Mouse (Mus musculus) right cerebral cortex, postnatal 4 days (tissue): ENCODE measurements at regions not wholly inside any gene's neighbourhood (a gene's known extent, or its start where the extent isn't known, plus 50 kb on each side); places are given as distances from the start of the nearest gene placed in this dataset.
A peak's percentile ranks its signal among the peaks of the same experiment; 100 is the strongest.

Source experiments
- DNase-seq: peaks from one replicate; pipeline ENCODE4 v3.0.0-alpha.2; 2022

DNA sequence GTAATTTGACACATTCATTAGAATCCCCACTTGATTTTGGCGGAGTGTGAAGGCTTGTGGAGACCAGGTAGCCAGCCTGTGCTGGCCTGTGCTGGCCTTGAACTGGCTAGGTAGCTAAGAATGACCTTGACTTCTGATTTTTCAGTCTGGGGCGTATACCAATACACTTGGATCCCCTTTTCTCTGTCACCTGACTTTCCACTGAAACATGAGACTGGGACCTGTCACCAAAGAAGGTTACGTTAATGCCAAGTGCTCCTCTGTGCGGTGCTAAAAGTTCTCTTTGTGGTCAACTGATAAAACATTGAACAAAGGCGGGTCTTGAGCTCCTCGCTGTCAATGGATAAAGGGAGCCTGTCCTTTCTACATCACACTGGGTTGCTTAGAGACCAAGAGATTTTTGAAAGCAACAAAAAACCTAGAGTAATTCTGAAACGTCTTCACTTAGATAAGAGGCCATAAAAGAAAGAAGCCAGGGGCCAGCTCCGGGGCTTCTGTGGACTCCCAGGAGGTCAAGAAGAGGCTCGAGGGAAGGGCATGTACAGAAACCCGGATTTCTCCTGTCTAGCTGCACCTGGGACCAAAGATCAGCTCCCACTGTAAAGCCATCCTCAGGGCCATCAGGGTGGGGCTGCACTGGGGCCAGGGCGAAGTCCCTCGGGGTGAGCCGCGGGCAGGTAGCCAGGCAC lies 109.0 kb upstream of the Egln3 start:
- no peak for DNase-seq

DNA sequence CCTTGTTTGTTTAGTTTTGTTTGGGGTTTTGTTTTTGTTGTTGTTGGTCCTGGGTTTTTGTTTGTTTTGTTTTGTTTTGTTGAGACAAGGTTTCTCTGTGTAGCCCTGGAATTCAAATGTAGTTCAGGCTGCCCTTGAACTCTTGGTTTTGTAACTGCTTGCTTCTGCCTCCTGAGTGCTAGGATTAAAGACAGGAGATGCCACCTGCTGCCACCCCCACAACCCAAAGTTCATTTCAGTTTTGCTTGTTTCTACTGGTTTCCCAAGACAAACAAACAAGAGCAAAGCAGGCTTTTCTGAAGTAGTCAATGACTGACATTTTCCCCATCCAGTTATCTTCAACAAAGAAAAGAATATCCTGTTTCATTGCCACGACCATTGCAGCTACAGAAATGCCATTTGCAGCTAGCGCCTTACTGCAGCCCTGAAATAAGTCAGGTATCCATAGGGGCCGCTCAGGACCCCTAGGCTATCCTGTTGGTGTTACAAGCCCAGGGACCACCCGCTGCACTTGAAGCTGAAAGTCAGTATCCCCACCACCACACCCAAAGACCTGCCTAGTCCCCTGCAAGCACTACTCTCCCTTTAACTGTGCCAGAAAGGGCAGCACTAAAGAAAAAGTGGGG lies 108.3 kb upstream of the Egln3 start:
- DNase-seq = no peak

DNA sequence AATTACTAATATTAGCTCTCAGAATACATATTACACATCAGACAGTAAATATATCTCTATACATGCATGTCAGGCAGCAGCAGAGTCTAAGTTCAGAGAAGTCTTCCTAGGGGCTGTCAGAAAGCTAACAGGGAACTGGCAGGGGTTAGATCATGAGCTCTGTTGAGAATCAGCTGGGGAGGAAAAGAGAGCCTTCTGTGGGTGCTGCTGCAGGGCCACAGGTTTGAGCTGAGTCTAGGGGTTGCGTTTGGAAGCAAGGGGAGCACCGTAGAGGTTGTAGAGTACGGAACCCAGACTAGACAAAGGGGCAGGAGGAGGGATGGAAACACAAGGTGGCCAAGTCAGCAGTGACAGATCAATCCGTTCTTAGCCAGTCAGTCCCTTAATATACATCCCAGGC lies 106.2 kb upstream of the Egln3 start:
- DNase-seq = no peak

DNA sequence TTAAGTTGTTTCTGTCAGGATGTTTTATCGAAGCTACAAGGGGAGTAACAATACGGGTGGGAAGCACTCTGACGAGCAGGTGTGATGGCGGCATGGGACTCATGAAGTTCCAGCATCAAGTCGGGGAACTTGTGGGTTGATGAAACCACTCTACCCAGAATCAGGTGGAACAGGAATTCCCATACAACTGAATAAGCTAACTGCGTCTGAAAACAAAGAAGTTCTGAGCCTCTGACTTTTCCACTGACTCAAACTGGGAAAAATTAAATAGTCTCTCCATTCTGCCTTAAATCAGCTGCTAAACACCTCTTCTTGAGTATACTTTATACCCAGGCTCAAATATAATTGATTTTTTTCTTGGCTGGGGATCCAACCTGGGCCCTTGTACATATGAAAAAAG lies 105.6 kb upstream of the Egln3 start:
- no peak for DNase-seq

DNA sequence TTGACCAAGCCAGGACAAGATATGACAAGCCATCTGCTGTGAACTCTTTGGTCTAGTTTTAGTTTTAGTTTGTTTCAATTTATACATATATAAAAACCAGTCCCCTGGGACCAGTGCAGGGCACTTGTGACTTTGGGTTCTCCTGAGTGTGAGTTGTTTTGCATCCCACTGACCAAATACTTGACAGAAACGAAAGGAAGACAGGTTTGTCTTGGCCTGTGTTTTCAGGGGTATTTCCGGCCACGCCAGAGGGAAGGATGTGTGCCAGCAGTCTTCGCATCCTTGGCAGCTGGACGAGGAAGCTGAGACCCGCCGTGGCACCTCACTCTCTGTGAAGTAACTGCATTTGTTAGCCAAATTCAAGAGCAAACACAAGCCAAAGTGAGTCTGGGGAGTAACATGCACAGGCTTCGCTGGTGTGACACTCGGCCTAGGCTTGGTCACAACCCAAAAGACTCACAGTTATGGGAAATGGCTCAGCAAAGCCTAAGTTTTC lies 101.5 kb upstream of the Egln3 start:
- no peak for DNase-seq

DNA sequence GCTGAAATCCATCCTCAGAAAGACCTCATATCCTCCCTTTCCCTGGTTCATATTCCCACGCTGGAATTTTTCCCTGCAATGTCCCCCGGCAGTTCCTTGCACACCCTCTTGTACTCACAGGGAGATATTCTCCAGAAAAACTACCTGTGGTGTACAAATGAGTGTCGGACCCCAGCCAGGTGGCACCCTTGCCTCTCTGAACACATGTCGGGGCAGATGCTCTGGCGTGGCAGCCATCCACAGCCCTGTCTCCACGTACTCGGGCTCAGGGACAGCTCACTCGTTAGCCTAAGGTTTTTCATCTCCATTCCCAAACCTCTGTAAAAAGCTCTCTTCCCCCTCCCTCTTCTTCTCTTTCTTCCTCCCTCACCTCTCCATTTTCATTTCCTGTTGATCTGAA lies 100.1 kb upstream of the Egln3 start:
- DNase-seq = no peak

DNA sequence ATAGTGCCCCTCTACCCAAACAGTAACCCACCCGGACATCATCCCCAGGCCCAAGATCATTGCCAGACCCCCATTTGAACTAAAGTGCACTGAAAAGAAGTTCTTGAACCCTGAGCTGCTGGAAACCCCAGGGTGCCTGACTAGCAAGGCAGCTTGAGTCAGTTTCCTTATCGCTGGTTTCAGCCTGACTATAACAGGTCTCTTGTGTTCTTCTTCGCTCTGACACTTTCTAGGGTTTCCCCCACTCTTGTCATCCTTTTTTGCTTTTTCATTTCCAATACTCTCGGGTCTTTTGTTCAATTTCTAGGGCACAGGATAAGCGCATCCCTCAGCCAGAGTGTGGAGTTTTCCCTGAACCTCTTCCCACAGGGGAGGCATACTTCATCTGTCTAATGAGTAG lies 95.8 kb upstream of the Egln3 start:
- DNase-seq = no peak

DNA sequence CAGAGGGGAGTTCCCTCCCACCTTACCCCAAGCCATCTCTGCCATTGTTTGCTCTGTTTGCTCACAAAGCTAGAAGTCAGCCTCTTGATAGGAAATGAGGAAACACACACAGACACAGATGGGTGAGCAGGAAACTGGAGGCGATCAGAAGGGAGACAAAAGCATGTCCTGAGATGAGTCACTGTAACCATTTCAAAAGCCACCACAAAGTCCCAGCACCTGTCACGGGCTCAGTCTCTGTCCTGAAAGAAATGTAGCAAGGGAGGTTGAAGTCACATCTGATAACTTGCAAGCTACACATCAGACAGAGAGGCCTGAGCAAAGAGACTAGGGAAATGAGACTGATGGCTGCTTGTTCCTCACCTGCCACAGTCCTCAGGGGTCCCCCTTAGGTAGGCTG lies 89.6 kb upstream of the Egln3 start:
- DNase-seq = no peak

DNA sequence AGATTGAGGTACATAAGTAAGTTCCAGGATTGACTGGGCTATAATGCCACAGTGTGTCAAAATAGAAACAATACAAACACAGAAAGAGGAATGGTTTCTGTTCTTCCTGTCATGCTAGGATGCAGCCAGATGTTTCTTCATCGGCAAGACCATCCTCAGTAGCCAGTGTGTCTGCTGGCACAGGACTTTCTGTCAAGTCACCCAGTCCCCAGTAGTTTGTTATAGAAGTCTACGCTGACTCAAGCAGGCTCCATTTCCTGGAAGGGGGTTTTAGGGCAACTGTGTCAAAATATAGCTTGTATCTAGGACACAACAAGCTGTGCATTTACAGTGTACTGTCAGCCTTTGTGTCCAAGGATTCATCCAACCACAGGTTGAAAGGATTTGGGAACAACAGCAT lies 86.7 kb upstream of the Egln3 start:
- DNase-seq = no peak

DNA sequence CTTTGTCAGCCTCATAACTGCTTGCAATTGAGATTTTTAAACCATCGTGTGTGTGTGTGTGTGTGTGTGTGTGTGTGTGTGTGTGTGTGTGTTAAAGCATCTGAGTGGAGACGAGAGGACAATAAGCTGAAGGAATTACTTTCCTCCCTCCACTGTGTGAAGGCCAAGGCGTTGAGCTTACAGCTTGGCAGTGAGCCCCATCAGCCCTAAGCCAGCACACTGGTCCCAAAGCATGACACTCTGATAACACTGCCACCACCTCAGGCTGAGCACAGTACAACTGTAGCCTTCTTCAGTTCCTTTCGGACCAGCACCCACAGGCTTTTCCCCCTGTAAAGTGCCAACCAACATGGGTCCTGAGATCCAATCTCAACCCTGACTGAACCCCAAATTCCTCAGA lies 85.1 kb upstream of the Egln3 start:
- DNase-seq = no peak

DNA sequence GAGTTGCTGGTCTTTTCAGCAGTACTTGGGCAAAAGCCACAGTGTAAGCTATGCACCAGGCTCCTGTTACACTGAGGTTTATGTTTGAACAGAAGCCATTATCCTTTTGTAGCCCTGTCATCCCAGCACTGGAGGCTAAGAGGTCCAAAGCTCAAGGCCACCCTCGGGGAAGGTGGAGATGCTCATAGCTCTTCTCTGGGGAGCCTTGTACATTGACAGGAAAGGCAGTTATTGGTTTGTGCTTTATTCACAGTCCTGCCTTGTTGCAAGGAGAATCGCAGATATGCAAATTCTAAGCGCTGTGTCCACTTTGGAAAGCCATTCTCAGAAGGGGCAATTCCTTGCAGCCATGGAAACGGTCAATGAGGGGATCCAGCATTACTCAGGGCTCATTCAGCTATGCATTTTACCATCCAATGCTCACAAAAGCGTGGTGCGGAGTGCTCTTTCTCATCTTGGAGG lies 84.4 kb upstream of the Egln3 start:
- no peak for DNase-seq

DNA sequence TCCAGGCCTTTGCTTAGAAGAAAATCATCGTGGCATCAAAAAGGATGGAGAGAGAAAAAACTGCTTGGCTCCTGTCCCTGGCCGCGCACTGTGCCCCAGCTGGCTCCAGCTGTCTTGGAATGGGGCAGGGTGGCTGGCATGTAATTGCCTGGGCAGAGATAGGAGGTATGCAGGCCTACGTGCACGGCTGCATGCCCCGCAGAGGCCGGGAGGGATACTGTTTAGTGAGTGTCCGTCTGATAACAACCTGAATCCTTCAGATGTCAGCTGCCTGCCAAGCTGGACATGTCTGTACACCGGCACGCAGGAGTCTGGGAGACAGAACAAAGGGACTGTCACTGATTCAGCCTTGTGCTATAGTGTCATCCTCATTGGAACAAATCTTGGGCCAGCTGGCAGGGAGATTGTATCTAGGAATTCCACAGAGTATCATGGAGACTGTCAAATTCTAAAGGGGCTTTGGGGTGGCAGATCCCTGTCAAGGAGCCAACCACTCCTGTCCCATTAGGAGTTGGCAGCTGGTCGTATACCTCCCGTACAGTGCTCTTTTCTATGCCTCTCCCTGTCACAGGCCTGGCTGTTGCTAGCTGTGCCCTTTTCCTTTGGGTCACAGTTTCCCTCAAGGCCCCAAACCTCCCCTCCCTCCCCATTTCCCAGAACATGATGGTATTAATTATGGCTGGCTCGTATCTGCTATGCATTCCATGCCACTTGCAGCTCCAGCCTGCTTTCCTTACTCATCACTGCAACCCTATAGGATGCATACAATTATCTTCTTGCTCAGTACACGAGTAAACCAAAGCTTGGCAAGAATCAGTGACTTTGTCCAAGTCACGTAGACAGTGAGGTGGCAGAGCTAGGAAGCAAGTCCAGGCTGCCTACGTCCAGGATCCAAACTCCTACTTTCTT lies 83.5 kb upstream of the Egln3 start:
- peak; percentile 10 for DNase-seq

DNA sequence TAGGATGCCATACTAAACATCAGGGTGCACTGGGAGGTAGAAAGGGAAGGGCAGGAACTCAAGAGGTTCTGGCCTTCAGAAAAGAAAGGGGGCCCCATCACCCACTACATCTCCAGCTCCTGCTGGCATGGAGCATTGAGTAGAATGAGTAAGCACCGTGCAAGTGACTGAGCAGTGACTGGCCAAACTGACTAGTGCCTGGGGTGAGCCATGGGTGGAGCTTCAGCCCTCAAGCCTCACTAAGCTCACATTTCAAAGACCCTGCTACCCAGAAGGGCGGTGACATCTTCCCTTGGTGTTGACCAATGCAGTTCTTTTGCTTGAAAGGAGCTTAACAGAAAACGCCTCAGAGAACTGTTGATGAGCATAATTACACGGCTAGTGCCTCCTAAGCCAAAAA lies 80.0 kb upstream of the Egln3 start:
- DNase-seq = no peak

DNA sequence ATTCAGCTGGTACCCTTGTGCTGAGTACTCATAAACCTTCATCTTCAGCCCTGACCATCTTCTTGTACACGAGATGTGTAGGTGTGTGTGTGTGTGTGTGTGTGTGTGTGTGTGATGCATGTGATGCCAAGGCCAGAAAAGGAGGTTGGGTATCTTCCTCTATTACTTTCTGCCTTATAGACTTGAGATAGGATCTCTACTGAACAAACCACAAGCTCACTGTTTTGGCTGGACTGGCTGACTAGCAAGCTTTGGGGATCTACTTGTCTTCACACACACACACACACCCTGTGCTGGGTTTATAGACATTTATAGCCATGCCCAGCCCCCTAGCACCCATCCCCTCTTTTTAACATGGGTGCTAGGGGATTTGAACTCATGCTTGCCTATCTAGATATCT lies 79.4 kb upstream of the Egln3 start:
- no peak for DNase-seq

DNA sequence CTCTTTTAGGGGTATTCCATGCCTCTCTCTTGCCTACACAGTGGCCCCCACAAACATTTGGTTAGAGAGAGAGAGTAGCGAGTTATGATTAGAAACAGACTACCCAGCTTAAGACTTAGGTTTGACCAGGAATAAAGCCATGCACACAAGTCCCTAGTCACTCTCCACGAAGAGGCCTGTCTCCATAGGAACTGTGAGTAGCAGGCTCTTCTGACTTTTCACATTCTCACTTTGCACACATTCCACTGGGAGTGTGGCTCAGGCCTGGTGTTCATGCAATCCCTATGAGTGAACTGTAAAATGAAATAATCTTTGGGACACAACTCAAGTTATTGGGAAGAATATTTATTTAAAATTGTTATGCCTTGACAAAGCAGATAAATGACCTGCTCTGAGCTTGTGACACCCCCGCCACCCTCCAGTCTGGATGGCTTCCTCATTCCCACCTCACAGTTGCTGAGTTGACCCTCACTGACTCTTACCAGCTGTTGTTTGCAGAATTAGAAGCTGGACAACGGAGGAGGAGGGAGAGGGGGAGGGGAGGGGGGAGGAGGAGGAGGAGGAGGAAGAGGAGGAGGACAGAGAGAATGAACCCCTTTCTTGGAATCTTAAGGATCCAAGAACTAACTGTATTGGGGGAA lies 78.7 kb upstream of the Egln3 start:
- no peak for DNase-seq

DNA sequence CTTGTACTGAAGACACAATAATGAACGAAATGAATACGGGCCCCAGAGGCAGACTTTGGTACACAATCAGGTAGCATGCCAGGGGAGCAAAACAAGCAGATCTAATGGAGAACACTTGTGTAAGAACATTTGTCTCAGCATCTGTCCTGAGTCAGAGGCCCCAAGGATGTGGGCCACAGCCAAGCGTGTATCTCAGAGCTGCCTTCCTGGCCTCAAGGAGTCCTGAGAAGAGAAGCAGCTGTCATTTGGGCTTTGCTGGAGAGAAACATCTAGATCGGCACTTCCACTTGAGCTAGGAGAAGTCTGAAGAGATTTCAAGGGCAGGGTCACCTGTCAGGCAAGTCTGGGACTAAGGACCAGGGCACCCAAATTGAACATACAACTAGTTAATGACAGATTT lies 76.8 kb upstream of the Egln3 start:
- no peak for DNase-seq

DNA sequence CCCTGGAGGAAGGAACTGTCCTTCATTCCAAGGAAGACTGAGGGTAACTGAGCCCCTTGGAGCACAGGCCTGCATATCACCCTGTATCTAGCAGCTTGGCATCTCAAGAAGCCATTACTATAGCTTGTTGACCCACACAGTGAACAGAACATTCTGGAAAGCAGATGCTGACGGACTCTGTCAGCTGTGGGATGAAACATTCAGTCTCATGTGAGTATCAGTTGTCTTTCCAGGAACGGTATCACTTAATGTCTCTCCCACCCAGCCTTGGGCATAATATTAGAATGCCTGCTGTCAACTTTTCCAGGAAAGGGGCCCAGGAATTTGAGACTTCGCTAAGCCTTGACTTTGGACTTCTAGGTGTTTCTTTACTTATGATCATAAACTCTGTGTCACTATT lies 76.3 kb upstream of the Egln3 start:
- no peak for DNase-seq

DNA sequence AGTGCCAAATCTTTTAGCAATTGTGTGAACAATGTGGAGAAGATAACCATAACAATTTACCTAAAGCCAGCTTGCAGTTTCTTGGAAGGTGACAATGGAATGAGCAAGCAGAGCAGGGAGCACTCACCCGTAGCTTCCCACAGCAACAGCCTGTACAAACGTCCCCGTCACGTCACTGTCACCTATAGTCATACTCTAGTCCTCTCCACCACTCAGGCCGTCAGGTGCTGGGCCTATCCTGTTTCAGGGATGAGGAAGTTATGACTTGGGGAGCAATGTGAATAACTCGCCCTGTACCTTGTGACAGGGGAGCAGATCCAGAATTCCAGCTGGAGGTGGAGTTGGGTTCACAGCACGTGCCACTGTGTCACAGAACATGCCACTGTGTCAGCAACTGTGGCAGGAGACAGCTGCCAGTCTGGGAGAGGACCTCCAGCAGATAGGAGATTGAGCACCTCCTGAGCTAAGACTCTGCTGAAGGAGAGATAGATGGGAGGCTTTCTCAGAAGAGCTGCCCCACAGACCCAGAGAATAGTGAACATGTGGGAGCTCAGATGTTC lies 73.4 kb upstream of the Egln3 start:
- DNase-seq = no peak

DNA sequence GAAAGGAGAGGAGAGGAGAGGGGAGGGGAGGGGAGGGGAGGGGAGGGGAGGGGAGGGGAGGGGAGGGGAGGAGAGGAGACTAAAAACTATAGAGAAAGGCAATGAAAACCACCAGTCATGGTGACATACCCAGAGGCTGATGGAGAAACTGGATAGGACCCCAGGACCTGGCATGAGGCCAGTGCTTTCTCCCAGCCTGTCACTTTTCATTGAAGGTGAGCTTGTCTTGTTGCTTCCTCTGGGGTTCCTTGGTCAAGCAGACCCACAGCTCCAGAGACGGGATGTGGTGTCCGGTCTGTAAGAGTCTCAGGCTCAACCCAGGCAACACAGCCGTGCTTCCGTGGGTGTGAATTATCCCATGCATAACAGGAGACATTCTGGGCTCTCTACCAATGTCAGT lies 69.8 kb upstream of the Egln3 start:
- no peak for DNase-seq

DNA sequence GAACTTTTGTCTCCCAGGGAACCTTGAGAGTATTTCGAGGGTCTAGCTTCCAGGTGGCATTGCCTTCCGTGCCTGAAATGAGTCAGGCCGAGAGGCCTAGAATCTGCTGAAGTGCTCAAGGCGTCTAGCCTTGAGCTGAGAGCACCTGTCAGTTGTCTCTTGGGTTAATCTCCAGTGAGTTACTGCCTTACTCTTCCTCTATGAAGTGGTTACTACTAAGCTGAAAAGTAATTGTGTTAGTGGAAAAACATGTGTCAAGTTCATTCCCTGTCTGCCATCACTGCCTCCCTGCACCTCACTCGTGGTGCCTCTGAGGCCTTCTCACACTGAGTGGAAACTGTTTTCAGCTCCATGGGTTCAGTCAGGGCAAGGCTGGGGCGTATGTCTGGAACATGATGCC lies 69.0 kb upstream of the Egln3 start:
- DNase-seq = no peak

DNA sequence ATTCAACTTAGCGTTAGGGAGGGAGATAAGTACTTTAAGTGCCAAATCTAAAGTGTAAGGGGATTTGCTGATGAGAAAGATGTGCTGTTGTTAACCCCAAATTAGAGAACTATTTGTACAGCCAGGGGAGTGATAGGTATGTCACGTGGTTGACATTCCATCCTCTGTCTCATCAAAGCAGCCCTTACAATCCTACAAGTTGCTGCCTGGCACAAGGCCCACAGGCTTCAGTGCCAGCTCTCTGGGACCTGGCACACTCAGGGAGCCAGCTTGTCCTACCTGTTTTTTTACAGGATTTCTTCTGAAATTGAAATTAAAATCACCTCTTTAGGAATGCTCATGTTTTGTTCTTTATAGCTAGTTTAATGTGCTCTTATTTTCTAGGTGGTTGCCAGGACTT lies 68.6 kb upstream of the Egln3 start:
- DNase-seq = no peak

DNA sequence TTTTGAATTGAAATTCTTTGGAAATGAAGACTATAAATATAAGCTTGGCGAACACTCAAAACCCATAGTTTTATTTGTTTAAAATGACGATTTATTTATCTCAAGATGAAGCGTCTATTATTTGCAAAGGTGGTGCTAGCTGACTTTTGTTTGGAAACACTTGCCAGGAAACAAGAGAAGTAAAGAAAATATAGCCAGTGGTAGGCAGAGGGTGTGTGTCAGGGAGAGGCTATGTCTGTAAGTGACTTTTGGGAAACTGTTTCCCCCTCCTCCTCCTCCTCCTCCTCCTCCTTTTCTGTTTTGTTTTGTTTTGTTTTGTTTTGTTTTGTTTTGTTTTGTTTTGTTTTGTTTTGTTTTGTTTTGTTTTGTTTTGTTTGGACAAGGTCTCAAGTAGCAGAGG lies 62.2 kb upstream of the Egln3 start:
- DNase-seq = no peak
